Mouse (Mus musculus) kidney, adult 2 months (tissue): ENCODE measurements around the gene Gmcl1.

Experiments
- CTCF ChIP-seq: fragments of 200-500 bp; conservative IDR thresholded peaks from 2 replicates; pipeline ENCODE4 v1.5.1; 2011; ENCODE audit warnings: low read depth, mild to moderate bottlenecking, control low read depth, low read length, moderate library complexity, mixed read lengths; ENCODE audit not compliant: insufficient read depth, insufficient read length
- POLR2A ChIP-seq: fragments of 200-500 bp; IDR thresholded peaks from one replicate; pipeline ENCODE4 v1.6.1; 2011; ENCODE audit warnings: low read depth, low read length, control low read depth

DNA sequence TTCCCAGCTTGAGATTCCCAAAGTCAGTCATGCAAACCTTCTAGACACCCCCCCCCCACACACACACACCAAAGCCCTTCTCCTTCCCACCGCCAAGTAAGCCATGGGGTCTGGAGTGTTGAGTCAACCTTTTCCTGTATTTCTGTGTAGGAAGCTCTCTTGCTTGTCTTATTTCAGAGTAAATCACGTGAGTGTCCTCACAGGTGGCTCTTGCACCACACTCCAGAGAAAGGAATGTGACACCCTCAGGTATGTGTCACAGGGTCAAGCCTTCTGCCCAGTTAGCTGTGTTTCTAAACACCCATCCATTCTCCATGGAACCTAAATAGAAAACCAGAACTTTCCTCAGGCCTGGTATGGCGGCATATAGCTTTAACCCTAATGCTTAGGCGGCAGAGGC lies 35.8 kb upstream of the Gmcl1 start:
- no peak for TF ChIP-seq CTCF
- no peak for TF ChIP-seq POLR2A
